Mouse (Mus musculus): ENCODE results near the gene Pogz.

DNA sequence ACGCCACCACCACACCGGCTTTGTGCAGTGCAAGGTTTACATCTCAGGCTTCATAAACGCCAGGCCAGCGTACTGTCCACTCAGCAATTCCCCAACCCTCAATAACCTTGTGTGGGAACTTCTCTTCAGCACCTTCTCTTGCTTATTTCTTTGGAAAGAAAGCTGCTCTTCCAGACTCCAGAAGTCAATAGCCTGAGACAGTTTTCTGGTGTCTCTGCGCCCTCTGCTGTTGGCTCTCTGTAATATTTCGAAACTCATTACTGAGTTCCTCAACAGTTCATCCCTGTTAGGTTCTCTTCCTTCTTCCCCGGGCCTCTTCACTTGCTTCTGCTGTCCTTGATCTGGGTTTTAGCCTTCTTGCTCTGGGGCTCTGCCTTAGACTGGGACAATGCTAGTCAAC is 65.4 kb downstream of the Pogz start:
- 0 out of 2 replicates have a peak, but pooled peaks have one; percentile 12 for TF ChIP-seq CTCF (IDR thresholded peaks at IDR 0.05; ENCODE audit: extremely low read depth, insufficient read length, insufficient replicate concordance, low read depth, low read length)
- TF ChIP-seq POLR2A (IDR thresholded peaks at IDR 0.05; ENCODE audit: low read depth, low read length) = no peak
